Mouse (Mus musculus): ENCODE results near the gene Serpina5. TPM values are rescaled to one million over a fixed set of nuclear protein-coding genes. Genes with fewer than 3 reads are reported as not detected.
A peak's percentile ranks its signal among the peaks of the same experiment; 100 is the strongest.

The Serpina5 gene
- total RNA-seq, 2 experiments from 2014 or later, result not detected

GRCm38 (mm10) chr12:104123996-104124395 lies 23.1 kb downstream of the Serpina5 start:
- DNase-seq, result no peak

GRCm38 (mm10) chr12:104125021-104125560 lies 24.2 kb downstream of the Serpina5 start:
- intact Hi-C loops (cut with DNase I), result no loop called here

More at GRCm38 (mm10) chr12:104123996-104124395, 23.1 kb downstream of the Serpina5 start:
- intact Hi-C loops (cut with DNase I), result no loop called here

GRCm38 (mm10) chr12:104127696-104128095 lies 26.8 kb downstream of the Serpina5 start, which contains the start of gene Serpina3b:
TSS of gene Serpina3b (plus strand) at chr12:104127996.
- intact Hi-C loops (cut with DNase I), result no loop called here
- DNase-seq, result no peak

More at GRCm38 (mm10) chr12:104125021-104125560, 24.2 kb downstream of the Serpina5 start:
- peak in 1 of 2 experiments; percentile 8 for DNase-seq

GRCm38 (mm10) chr12:104131041-104131440 lies 30.1 kb downstream of the Serpina5 start:
- intact Hi-C loops (cut with DNase I), result no loop called here
- DNase-seq, result peak; percentile 31 to 36

GRCm38 (mm10) chr12:104138216-104138615 lies 37.3 kb downstream of the Serpina5 start:
- intact Hi-C loops (cut with DNase I), result no loop called here

GRCm38 (mm10) chr12:104140543-104141103 lies 39.7 kb downstream of the Serpina5 start:
- intact Hi-C loops (cut with DNase I), result no loop called here
- no peak for DNase-seq

More at GRCm38 (mm10) chr12:104138216-104138615, 37.3 kb downstream of the Serpina5 start:
- DNase-seq, result no peak

- intact Hi-C loops (cut with DNase I), result no loop called here
- DNase-seq, result no peak
These were observed 40.6 kb downstream of the Serpina5 start for GRCm38 (mm10) chr12:104141506-104141905.

GRCm38 (mm10) chr12:104142427-104142826 lies 41.5 kb downstream of the Serpina5 start:
- no peak for DNase-seq
- intact Hi-C loops (cut with DNase I), result no loop called here

GRCm38 (mm10) chr12:104143286-104143685 lies 42.4 kb downstream of the Serpina5 start:
- intact Hi-C loops (cut with DNase I), result no loop called here
- no peak for DNase-seq

GRCm38 (mm10) chr12:104145571-104145970 lies 44.7 kb downstream of the Serpina5 start:
- DNase-seq, result no peak
- intact Hi-C loops (cut with DNase I), result loop anchor here (5.0 kb wide), 1 partner anchor 247 kb away; no protein-coding TSS in a partner anchor

GRCm38 (mm10) chr12:104151989-104152388 lies 51.1 kb downstream of the Serpina5 start:
- intact Hi-C loops (cut with DNase I), result no loop called here
- no peak for DNase-seq

- intact Hi-C loops (cut with DNase I), result no loop called here
- DNase-seq, result no peak
These were observed 52.2 kb downstream of the Serpina5 start for GRCm38 (mm10) chr12:104153041-104153645.

- DNase-seq, result no peak
- intact Hi-C loops (cut with DNase I), result no loop called here
These were observed 52.7 kb downstream of the Serpina5 start, which contains the start of gene Serpina3c for GRCm38 (mm10) chr12:104153656-104154055. TSS of gene Serpina3c (minus strand) at chr12:104153870.

Other genes with a start within 250 kb of the Serpina5 start
- gene Serpina1a, start 237.6 kb upstream of the Serpina5 start, total RNA-seq (2021), result not detected
- gene Serpina1c, start 196.2 kb upstream of the Serpina5 start, total RNA-seq (2021), result not detected
- gene Serpina1e, start 142.1 kb upstream of the Serpina5 start, total RNA-seq (2021), result not detected
- gene Serpina11, start 111.2 kb upstream of the Serpina5 start, total RNA-seq (2021), result not detected
- gene Serpina9, start 87.4 kb upstream of the Serpina5 start, total RNA-seq (2021), result not detected
- gene Serpina12, start 56.7 kb upstream of the Serpina5 start, total RNA-seq (2021), result not detected
- gene Serpina3a, start 11.6 kb downstream of the Serpina5 start, total RNA-seq (2021), result not detected
- not detected for gene Serpina3b, start 26.9 kb downstream of the Serpina5 start, total RNA-seq (2021)
- gene Serpina3c, start 52.8 kb downstream of the Serpina5 start, total RNA-seq (2021), result under 1 TPM; 0.22 to 0.45 TPM
- not detected for gene Serpina3f, start 113.4 kb downstream of the Serpina5 start, total RNA-seq (2021)
- gene Serpina3g, start 135.1 kb downstream of the Serpina5 start, total RNA-seq (2021), result 1 to 10 TPM in 1 of 2 experiments, under 1 TPM in 1; 0.62 to 1.1 TPM
- gene Serpina3i, start 162.0 kb downstream of the Serpina5 start, total RNA-seq (2021), result 1 to 10 TPM in 1 of 2 experiments, under 1 TPM in 1; 0.62 to 1.6 TPM
- not detected for gene Serpina3j, start 213.4 kb downstream of the Serpina5 start, total RNA-seq (2021)
- not detected for gene Serpina3k, start 237.4 kb downstream of the Serpina5 start, total RNA-seq (2021)
- not detected for gene Serpina3m, start 237.4 kb downstream of the Serpina5 start, total RNA-seq (2021)

Measured in heart, postnatal 10 days (tissue).